In genomic region chr15:102624970-102625686, GRCm38 (mm10) we compare ENCODE assay signal across 8 mouse cellular contexts. TPM values are rescaled to one million over a fixed set of nuclear protein-coding genes. Genes with fewer than 3 reads are reported as not detected.
DNase-seq lines count a peak whose midpoint lies in the region; ATAC-seq and TF ChIP-seq lines count a peak whose summit lies in the region.

Gene Gm28047 (minus strand): TSS chr15:102625067.
Gene Atf7 (minus strand): TSS chr15:102625464.

- H3K4me1 ChIP-seq in ES-E14 (ENCODE audit: control insufficient read depth in 2 of 2, insufficient read depth in 2 of 2, low read length in 2 of 2, poor library complexity in 1 of 2): peaks cover 2% of the 10 kb centered on the region in 2 experiments; a peak in 1 of 4 replicates
- H3K4me1 ChIP-seq in forebrain, embryonic 15.5 days: peaks cover 30% of the 10 kb centered on the region
- H3K4me1 ChIP-seq in lung, adult 2 months (ENCODE audit: control insufficient read depth, insufficient read depth, low read length): peaks cover 5% of the 10 kb centered on the region; the same call in 1 of the 2 replicates

- H3K9ac ChIP-seq in ES-E14 (ENCODE audit: insufficient read depth, low read depth, low read length, poor library complexity, severe bottlenecking): peak within 1 kb of the TSS; percentile 92
- H3K9ac ChIP-seq in forebrain, embryonic 15.5 days (replicated peaks): peak within 1 kb of the TSS; percentile 91

- peak; percentile 99 for ATAC-seq in forebrain, embryonic 15.5 days (replicated peaks)
- ATAC-seq in neutrophil, adult 5-6 weeks (ENCODE audit: extremely low read depth, insufficient number of reproducible peaks, low FRiP score, poor library complexity, severe bottlenecking): peak; percentile 91

- H3K36me3 ChIP-seq in ES-E14 (ENCODE audit: control insufficient read depth, insufficient read depth, low read length, poor library complexity, severe bottlenecking): no peaks in the 10 kb centered on the region
- no peaks in the 10 kb centered on the region for H3K36me3 ChIP-seq in forebrain, embryonic 15.5 days

- H3K27ac ChIP-seq in ES-E14 (ENCODE audit: insufficient read depth, low read depth, low read length, poor library complexity, severe bottlenecking): peak within 1 kb of the TSS; percentile 93
- H3K27ac ChIP-seq in forebrain, embryonic 15.5 days (replicated peaks): peak within 1 kb of the TSS; percentile 98

- in situ Hi-C loops in ES-E14 (cut with MboI; ENCODE audit: low sequenced_read_pairs in 2 of 2, unreplicated experiment in 2 of 2): no loop called here

- TF ChIP-seq POLR2A in lung, adult 2 months (IDR thresholded peaks at IDR 0.05; ENCODE audit: borderline replicate concordance, extremely low read depth, low read depth, low read length): peak; percentile 85

- H3K27me3 ChIP-seq in forebrain, embryonic 15.5 days: no peaks in the 10 kb centered on the region

- H3K9me3 ChIP-seq in ES-E14 (ENCODE audit: control insufficient read depth, insufficient read depth, low read depth, low read length): no peaks in the 10 kb centered on the region
- no peaks in the 10 kb centered on the region for H3K9me3 ChIP-seq in forebrain, embryonic 15.5 days

- DNase-seq in ES-E14 (ENCODE audit: low read depth, low spot score): peak; percentile 99
- DNase-seq in cerebellum, adult 11-12 months: peak; percentile 98
- DNase-seq in heart, postnatal 25 days (ENCODE audit: low spot score): peak; percentile 98
- DNase-seq in layer of hippocampus, adult 18-20 months (ENCODE audit: low spot score in 2 of 2): peak; percentile 97 to 99
- DNase-seq in lung, adult 2 months: peak; percentile 100
- peak; percentile 99 for DNase-seq in thymus, adult 18-20 months

- peak within 1 kb of the TSS; percentile 81 to 87 for H3K4me3 ChIP-seq in ES-E14 (ENCODE audit: insufficient read depth in 1 of 2, low read depth in 1 of 2, low read length in 2 of 2, poor library complexity in 1 of 2, severe bottlenecking in 1 of 2)
- H3K4me3 ChIP-seq in forebrain, embryonic 15.5 days: peak within 1 kb of the TSS; percentile 86
- H3K4me3 ChIP-seq in lung, adult 2 months (replicated peaks; ENCODE audit: extremely low read depth, low read depth, low read length): peak within 1 kb of the TSS; percentile 83

- peak within 1 kb of the TSS; percentile 68 for H3K4me2 ChIP-seq in forebrain, embryonic 15.5 days (replicated peaks)

- WGBS in forebrain, embryonic 15.5 days: under 1% methylated on average over 50 of the region's 51 CpGs
- 1% methylated on average over 51 of the region's 51 CpGs for WGBS in lung, adult 2 months

- TF ChIP-seq CTCF in lung, adult 2 months (IDR thresholded peaks at IDR 0.05; ENCODE audit: insufficient read depth, low read length): no peak

- intact Hi-C loops in heart, postnatal 25 days (cut with DNase I): loop anchor here (2.0 to 5.0 kb wide), 3 partner anchors 32 to 63 kb away; no protein-coding TSS in a partner anchor

TF ChIP-seq in ES-E14, 5 proteins besides CTCF, POLR2A, EP300 and RAD21:
- no peak for TF ChIP-seq MAFK (IDR thresholded peaks at IDR 0.05; ENCODE audit: insufficient read depth, low read depth, low read length)
- TF ChIP-seq HCFC1 (IDR thresholded peaks at IDR 0.05; ENCODE audit: borderline replicate concordance, insufficient read depth, low read length): peak; percentile 11; the same call in 1 of the 2 replicates
- TF ChIP-seq CHD2 (IDR thresholded peaks at IDR 0.05; ENCODE audit: low read depth, low read length): peak; percentile 96
TF ChIP-seq in ES-E14: peak in this region for 2.

RNA-seq across cellular contexts. Expression of gene Gm28047, which starts in this region (rescaled TPM):
- not detected in 2 replicates for total RNA-seq in ES-E14 (2012; rRNA removed)
- not detected in 2 replicates for polyA plus RNA-seq in forebrain, embryonic 15.5 days (2015; fragmentation: Nextera tagmentation; extraction: Ambion mirVana)
- total RNA-seq in heart, postnatal 25 days (2021): not detected
- total RNA-seq in layer of hippocampus, adult 18-20 months (2021): 1 to 10 TPM in 1 of 2 experiments, not detected in 1; 1.6 TPM
- polyA plus RNA-seq in lung, adult 2 months (2012; rRNA removed): 0.11 and 0.22 TPM in 2 replicates
- not detected in 2 replicates for total RNA-seq in neutrophil, adult 5-6 weeks (2017)

RNA-seq across cellular contexts. Expression of gene Atf7, which starts in this region (rescaled TPM):
- total RNA-seq in ES-E14 (2012; rRNA removed): 9.0 and 12.4 TPM in 2 replicates
- polyA plus RNA-seq in forebrain, embryonic 15.5 days (2015; fragmentation: Nextera tagmentation; extraction: Ambion mirVana): 24.6 and 25.1 TPM in 2 replicates
- 10 to 100 TPM; 45.9 to 56.2 TPM for total RNA-seq in heart, postnatal 25 days (2021)
- 10 to 100 TPM; 35.7 to 42.6 TPM for total RNA-seq in layer of hippocampus, adult 18-20 months (2021)
- 90.4 and 119 TPM in 2 replicates for polyA plus RNA-seq in lung, adult 2 months (2012; rRNA removed)
- total RNA-seq in neutrophil, adult 5-6 weeks (2017): 61.0 and 74.3 TPM in 2 replicates

Comparison
In these comparisons a context has a peak if more than half of its experiments do, and no peak if none do; other contexts are left out.
1. Peak in every context shown above with its lines: DNase-seq, ATAC-seq, H3K4me3 ChIP-seq and H3K27ac ChIP-seq.